Mouse (Mus musculus) lung, postnatal 0 days (tissue): ENCODE measurements around the gene Pitpnc1.

ENCODE experiments used
- CTCF ChIP-seq: IDR thresholded peaks from 2 replicates; pipeline ENCODE4 v1.5.1; 2016; ENCODE audit warnings: antibody characterized with exemption, mild to moderate bottlenecking
- EP300 ChIP-seq: IDR thresholded peaks from 2 replicates; pipeline ENCODE4 v1.6.1; 2016; ENCODE audit warnings: antibody characterized with exemption, mild to moderate bottlenecking, control low read depth

GRCm38 (mm10) chr11:107292036-107292435 is 178.5 kb downstream of the Pitpnc1 start:
- TF ChIP-seq CTCF (no peak), EP300 (no peak)
